Mouse (Mus musculus) hindbrain, postnatal 0 days (tissue): ENCODE measurements around the gene Spata16. TPM values are rescaled to one million over a fixed set of nuclear protein-coding genes. Genes with fewer than 3 reads are reported as not detected.
A peak's percentile ranks its signal among the peaks of the same experiment; 100 is the strongest.

Experiments used
- ATAC-seq: fragments of 200-750 bp; cut with Nextera tagmentation; 2 replicates; pipeline ENCODE4 v1.8.0; 2017; ENCODE audit warnings: mild to moderate bottlenecking, moderate TSS enrichment, moderate library complexity
- DNase-seq: peaks from one replicate; pipeline ENCODE4 v3.0.0-alpha.2; 2015; ENCODE audit warnings: low spot score
- H3K27ac ChIP-seq: fragments of 300-500 bp; sonication (generic); 2 replicates; pipeline ENCODE4 v1.5.1; 2014; ENCODE audit warnings: mild to moderate bottlenecking
- H3K27me3 ChIP-seq: fragments of 300-500 bp; sonication (generic); 2 replicates; pipeline ENCODE4 v1.6.1; 2014; ENCODE audit warnings: low read length, mixed read lengths; ENCODE audit not compliant: insufficient read depth
- H3K36me3 ChIP-seq: fragments of 300-500 bp; sonication (generic); 2 replicates; pipeline ENCODE4 v1.6.1; 2014; ENCODE audit warnings: low read length, mixed read lengths; ENCODE audit not compliant: insufficient read depth
- H3K4me1 ChIP-seq: fragments of 300-500 bp; sonication (generic); 2 replicates; pipeline ENCODE4 v1.6.1; 2014; ENCODE audit warnings: antibody characterized with exemption, low read length, mixed read lengths; ENCODE audit not compliant: insufficient read depth
- H3K4me2 ChIP-seq: fragments of 300-500 bp; sonication (generic); 2 replicates; pipeline ENCODE4 v1.6.1; 2014; ENCODE audit warnings: low read depth, mild to moderate bottlenecking, low read length, moderate library complexity, mixed read lengths
- H3K4me3 ChIP-seq: fragments of 300-500 bp; sonication (generic); 2 replicates; pipeline ENCODE4 v1.5.1; 2014; ENCODE audit warnings: low read length
- H3K9ac ChIP-seq: fragments of 300-500 bp; sonication (generic); replicated peaks from 2 replicates; pipeline ENCODE4 v1.6.1; 2014; ENCODE audit warnings: mild to moderate bottlenecking, low read length, moderate library complexity, mixed read lengths
- H3K9me3 ChIP-seq: fragments of 300-500 bp; sonication (generic); 2 replicates; pipeline ENCODE4 v1.6.1; 2016; ENCODE audit warnings: low read length, mixed read lengths
- CTCF ChIP-seq: IDR thresholded peaks from 2 replicates; pipeline ENCODE4 v1.5.1; 2016; ENCODE audit warnings: antibody characterized with exemption, control low read depth, low read depth
- WGBS: fragments of 180-500 bp; shearing (Covaris S2); extraction: QIAGEN DNeasy Blood & Tissue Kit; methylation state at CpG from one replicate; pipeline ENCODE4 v1.1.7; 2014; 5-methylcytosine and 5-hydroxymethylcytosine counted together
- polyA plus RNA-seq: library from polyadenylated mRNA; unstranded; fragments of >200 nt; fragmentation: Nextera tagmentation; extraction: Ambion mirVana; gene quantifications from 2 replicates; pipeline ENCODE4 v1.2.1, GENCODE M21; 2015
- total RNA-seq: library from RNA; depleted of rRNA; stranded (reverse); fragments of >200 nt; gene quantifications from 2 replicates; pipeline ENCODE4 v1.2.3, GENCODE M21; 2014

The Spata16 gene
- total and polyA plus RNA-seq, 2 experiments from 2014 or later = 0.06 TPM; not detected in 1

- ATAC-seq (no peak), DNase-seq (no peak)
- Histone ChIP-seq H3K4me3 (no peak overlapping the region), H3K27me3 (no peaks in the 10 kb centered on the region), H3K9me3 (no peaks in the 10 kb centered on the region), H3K9ac (no peak overlapping the region), H3K4me1 (peaks cover 8% of the 10 kb centered on the region; the same call in 1 of the 2 replicates), H3K27ac (no peak overlapping the region), H3K36me3 (no peaks in the 10 kb centered on the region), H3K4me2 (no peak overlapping the region)
- no peak for TF ChIP-seq CTCF
These were observed 212.8 kb downstream of the Spata16 start for GRCm38 (mm10) chr3:26850207-26850606.

DNA sequence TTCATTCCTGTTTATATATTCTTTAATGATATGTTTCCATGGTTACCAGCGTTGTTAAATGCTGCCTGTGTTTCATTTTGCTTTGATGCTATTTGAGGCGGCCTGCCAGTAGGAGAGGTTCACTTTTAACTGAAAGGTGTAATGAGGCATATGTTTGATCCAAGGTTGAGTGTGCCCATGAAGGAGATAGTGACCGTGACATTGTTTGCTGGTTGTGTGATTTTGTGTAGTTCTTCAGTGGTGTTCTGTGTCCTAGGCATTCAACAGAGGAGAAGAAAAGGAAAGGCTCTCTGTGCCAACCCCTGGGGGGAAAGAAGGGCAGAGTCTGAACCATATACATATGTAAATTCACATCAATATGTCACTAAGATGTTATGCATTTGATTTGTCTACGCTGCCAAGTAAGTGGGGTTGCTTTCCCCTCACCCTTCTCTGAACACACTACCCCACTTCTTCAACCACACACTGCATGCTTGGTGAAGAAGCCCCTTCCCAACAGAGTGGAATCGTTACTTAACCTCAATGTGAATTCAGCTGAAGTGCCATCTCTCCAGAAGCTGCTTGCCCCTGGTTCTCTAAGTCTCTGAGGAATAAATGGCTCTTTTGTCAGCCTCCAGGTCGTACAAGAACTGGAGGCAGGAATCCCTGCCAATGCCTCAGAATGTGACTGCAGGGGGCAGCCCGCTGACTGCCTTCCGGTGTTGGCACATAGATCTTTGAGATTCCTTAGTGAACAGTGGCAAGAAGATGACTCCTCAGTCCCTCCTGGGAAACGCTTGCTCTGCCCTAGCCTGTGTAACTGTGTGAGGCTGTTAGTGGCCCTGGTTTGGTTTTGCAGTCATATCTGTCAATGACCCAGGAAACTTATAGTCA is 213.5 kb downstream of the Spata16 start:
- ATAC-seq (peak; percentile 89), DNase-seq (peak; percentile 70)
- Histone ChIP-seq H3K27me3 (no peaks in the 10 kb centered on the region), H3K36me3 (no peaks in the 10 kb centered on the region), H3K9ac (no peak overlapping the region), H3K9me3 (no peaks in the 10 kb centered on the region), H3K4me3 (no peak overlapping the region), H3K4me1 (peaks cover 8% of the 10 kb centered on the region; the same call in 1 of the 2 replicates), H3K4me2 (0 out of 2 replicates have a peak overlapping the region, but pooled peaks have one; percentile 13), H3K27ac (peak overlapping the region; percentile 34; the same call in 1 of the 2 replicates)
- TF ChIP-seq CTCF = peak; percentile 24; the same call in 1 of the 2 replicates
- 16% methylated on average over 9 of the region's 9 CpGs for WGBS

- Histone ChIP-seq H3K4me2 (no peak overlapping the region), H3K4me3 (no peak overlapping the region), H3K9me3 (no peaks in the 10 kb centered on the region), H3K27ac (no peak overlapping the region), H3K36me3 (no peaks in the 10 kb centered on the region), H3K4me1 (0 out of 2 replicates have a peak, but pooled peaks cover 5% of the 10 kb centered on the region), H3K9ac (no peak overlapping the region), H3K27me3 (no peaks in the 10 kb centered on the region)
- 85% methylated on average over 5 of the region's 5 CpGs for WGBS
- ATAC-seq = no peak
- DNase-seq = no peak
- no peak for TF ChIP-seq CTCF
These were observed 216.1 kb downstream of the Spata16 start for GRCm38 (mm10) chr3:26853557-26853956.

DNA sequence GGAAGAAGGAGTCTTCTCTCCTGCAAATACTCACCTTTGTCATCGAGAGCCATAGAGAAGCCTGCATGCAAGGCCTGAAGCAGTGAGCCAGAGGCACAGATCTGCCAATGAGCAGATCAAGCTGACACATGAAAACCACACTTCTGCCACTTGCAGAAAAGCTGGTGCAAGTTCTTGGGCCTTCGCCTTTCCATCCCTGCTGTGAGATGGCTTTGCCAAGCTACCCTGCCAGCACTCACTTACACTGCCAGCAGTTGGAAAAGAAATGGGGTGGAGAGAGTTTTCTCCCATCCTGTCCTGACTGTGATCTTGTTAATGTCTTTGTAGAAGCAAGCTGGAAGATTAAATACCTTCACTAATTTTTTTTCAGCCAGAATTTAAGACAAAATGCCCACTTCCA is 237.3 kb downstream of the Spata16 start:
- Histone ChIP-seq H3K27ac (no peak overlapping the region), H3K4me2 (no peak overlapping the region), H3K27me3 (no peaks in the 10 kb centered on the region), H3K4me3 (no peak overlapping the region), H3K4me1 (no peaks in the 10 kb centered on the region), H3K36me3 (no peaks in the 10 kb centered on the region), H3K9me3 (no peaks in the 10 kb centered on the region), H3K9ac (no peak overlapping the region)
- DNase-seq (peak; percentile 70), ATAC-seq (peak; percentile 62; the same call in 1 of the 2 replicates)
- TF ChIP-seq CTCF = no peak
- WGBS = 37% methylated on average over 2 of the region's 2 CpGs

- Histone ChIP-seq H3K4me2 (no peak overlapping the region), H3K9ac (no peak overlapping the region), H3K4me3 (no peak overlapping the region), H3K27me3 (no peaks in the 10 kb centered on the region), H3K9me3 (no peaks in the 10 kb centered on the region), H3K4me1 (no peaks in the 10 kb centered on the region), H3K27ac (no peak overlapping the region), H3K36me3 (no peaks in the 10 kb centered on the region)
- DNase-seq (no peak), ATAC-seq (no peak)
- TF ChIP-seq CTCF = no peak
- 39% methylated on average over 2 of the region's 2 CpGs for WGBS
These were observed 239.9 kb downstream of the Spata16 start for GRCm38 (mm10) chr3:26877291-26877690.

- Histone ChIP-seq H3K27me3 (no peaks in the 10 kb centered on the region), H3K9me3 (no peaks in the 10 kb centered on the region), H3K4me2 (no peak overlapping the region), H3K4me1 (no peaks in the 10 kb centered on the region), H3K9ac (no peak overlapping the region), H3K27ac (no peak overlapping the region), H3K36me3 (no peaks in the 10 kb centered on the region), H3K4me3 (no peak overlapping the region)
- no peak for TF ChIP-seq CTCF
- no peak for DNase-seq
- no peak for ATAC-seq
- WGBS = 71% methylated on average over 1 of the region's 1 CpGs
These were observed 279.2 kb downstream of the Spata16 start for GRCm38 (mm10) chr3:26916607-26917006.

GRCm38 (mm10) chr3:26920986-26921385 is 283.6 kb downstream of the Spata16 start:
- WGBS = 25% methylated on average over 7 of the region's 7 CpGs
- Histone ChIP-seq H3K36me3 (no peaks in the 10 kb centered on the region), H3K4me1 (no peaks in the 10 kb centered on the region), H3K27ac (no peak overlapping the region), H3K4me3 (no peak overlapping the region), H3K27me3 (no peaks in the 10 kb centered on the region), H3K9ac (no peak overlapping the region), H3K9me3 (no peaks in the 10 kb centered on the region), H3K4me2 (no peak overlapping the region)
- no peak for DNase-seq
- no peak for ATAC-seq
- TF ChIP-seq CTCF = no peak
